Mouse (Mus musculus) liver, embryonic 15.5 days (tissue): ENCODE measurements around the gene Foxred2. TPM values are rescaled to one million over a fixed set of nuclear protein-coding genes. Genes with fewer than 3 reads are reported as not detected.

ENCODE experiments used
- ATAC-seq: fragments of 200-750 bp; cut with Nextera tagmentation; 2 replicates; pipeline ENCODE4 v1.8.0; 2017; ENCODE audit warnings: moderate number of reproducible peaks, mild to moderate bottlenecking, moderate library complexity; ENCODE audit not compliant: insufficient read depth
- H3K27ac ChIP-seq: fragments of 300-500 bp; sonication (generic); replicated peaks from 2 replicates; pipeline ENCODE4 v1.5.1; 2015; ENCODE audit warnings: mild to moderate bottlenecking, inconsistent platforms
- H3K27me3 ChIP-seq: fragments of 300-500 bp; sonication (generic); 2 replicates; pipeline ENCODE4 v1.6.1; 2015; ENCODE audit warnings: mild to moderate bottlenecking, inconsistent platforms
- H3K36me3 ChIP-seq: fragments of 300-500 bp; sonication (generic); replicated peaks from 2 replicates; pipeline ENCODE4 v1.6.1; 2015; ENCODE audit warnings: moderate library complexity, mild to moderate bottlenecking, inconsistent platforms
- H3K4me1 ChIP-seq: fragments of 300-500 bp; sonication (generic); replicated peaks from 2 replicates; pipeline ENCODE4 v1.6.1; 2015; ENCODE audit warnings: inconsistent platforms
- H3K4me2 ChIP-seq: fragments of 300-500 bp; sonication (generic); 2 replicates; pipeline ENCODE4 v1.6.1; 2015; ENCODE audit warnings: moderate library complexity, mild to moderate bottlenecking, inconsistent platforms
- H3K4me3 ChIP-seq: fragments of 300-500 bp; sonication (generic); replicated peaks from 2 replicates; pipeline ENCODE4 v1.5.1; 2015; ENCODE audit warnings: mild to moderate bottlenecking, inconsistent platforms
- H3K9ac ChIP-seq: fragments of 300-500 bp; sonication (generic); 2 replicates; pipeline ENCODE4 v1.6.1; 2015; ENCODE audit warnings: moderate library complexity, mild to moderate bottlenecking, inconsistent platforms
- H3K9me3 ChIP-seq: fragments of 300-500 bp; sonication (generic); replicated peaks from 2 replicates; pipeline ENCODE4 v1.6.1; 2016; ENCODE audit warnings: inconsistent platforms
- WGBS: fragments of 180-500 bp; shearing (Covaris S2); methylation state at CpG from one replicate; pipeline ENCODE4 v1.1.7; 2015; ENCODE audit warnings: mixed read lengths; ENCODE audit not compliant: insufficient replicate concordance; 5-methylcytosine and 5-hydroxymethylcytosine counted together
- polyA plus RNA-seq: library from polyadenylated mRNA; unstranded; fragments of >200 nt; fragmentation: Nextera tagmentation; extraction: Ambion mirVana; gene quantifications from 2 replicates; pipeline ENCODE4 v1.2.1, GENCODE M21; 2015

The Foxred2 gene
- polyA plus RNA-seq = 1.1 and 1.4 TPM in 2 replicates

DNA sequence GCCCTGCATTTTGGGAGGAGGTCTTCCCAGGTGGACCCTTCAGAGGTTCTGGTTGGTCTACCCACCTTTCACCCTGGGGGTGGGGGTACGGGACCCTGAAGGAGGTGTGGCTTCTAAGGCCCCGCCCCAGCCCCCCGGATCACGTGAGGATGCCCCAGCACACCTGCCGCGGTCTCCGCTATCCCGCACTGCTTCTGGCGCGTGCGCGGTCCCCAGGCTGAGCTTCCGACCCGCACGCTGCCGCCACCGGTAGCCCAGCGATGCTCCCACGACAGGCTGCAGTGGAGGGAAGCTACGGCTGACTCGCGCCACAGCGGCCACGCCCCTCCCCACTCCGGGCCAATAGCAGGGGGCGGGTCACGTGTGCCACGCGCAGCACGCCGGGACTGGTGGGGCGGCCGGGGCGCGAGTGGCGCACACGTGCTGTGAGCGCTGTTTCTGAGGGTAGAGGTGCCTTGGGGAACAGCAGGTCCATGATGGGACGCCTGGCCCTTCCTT lies at the start of gene Foxred2:
Foxred2 (minus strand) TSS at position 319 of the 498 bp plus-strand sequence.
- peaks cover 37% of the 10 kb centered on the region for H3K36me3 ChIP-seq
- WGBS = 1% methylated on average over 39 of the region's 39 CpGs
- H3K9me3 ChIP-seq = no peaks in the 10 kb centered on the region
- peaks cover 35% of the 10 kb centered on the region for H3K27me3 ChIP-seq
- ATAC-seq = peak; percentile 80
- peak within 1 kb of the TSS; percentile 57 for H3K4me3 ChIP-seq
- H3K4me2 ChIP-seq = peak within 1 kb of the TSS; percentile 86
- peaks cover 36% of the 10 kb centered on the region for H3K4me1 ChIP-seq
- H3K9ac ChIP-seq = peak within 1 kb of the TSS; percentile 51
- no peak within 1 kb of the TSS for H3K27ac ChIP-seq

DNA sequence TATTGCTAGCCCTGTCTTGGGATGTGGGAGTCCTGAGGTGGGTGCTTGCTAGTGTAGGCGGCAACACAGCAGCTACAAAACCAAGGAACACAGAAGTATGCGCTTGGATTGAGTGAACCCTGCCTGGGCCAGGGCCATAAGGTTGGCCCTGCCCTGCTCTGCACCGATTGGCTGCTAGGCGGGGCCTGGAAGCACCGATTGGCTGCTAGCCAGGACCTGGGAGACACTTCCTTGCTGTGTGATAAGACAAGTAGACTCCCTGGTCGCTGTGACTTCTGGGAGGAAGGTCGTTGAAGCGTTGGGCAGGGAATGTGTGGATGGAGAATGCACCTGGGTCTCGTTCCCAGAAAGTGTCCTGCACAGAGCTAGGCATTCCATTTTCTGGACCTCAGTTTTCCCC lies 47.4 kb upstream of the Foxred2 start:
- WGBS = 35% methylated on average over 9 of the region's 9 CpGs
- Histone ChIP-seq H3K4me3 (no peak overlapping the region), H3K27ac (no peak overlapping the region), H3K4me1 (peaks cover 7% of the 10 kb centered on the region), H3K27me3 (no peaks in the 10 kb centered on the region), H3K4me2 (no peak overlapping the region), H3K9me3 (no peaks in the 10 kb centered on the region), H3K36me3 (no peaks in the 10 kb centered on the region), H3K9ac (no peak overlapping the region)
- ATAC-seq = peak; percentile 77

DNA sequence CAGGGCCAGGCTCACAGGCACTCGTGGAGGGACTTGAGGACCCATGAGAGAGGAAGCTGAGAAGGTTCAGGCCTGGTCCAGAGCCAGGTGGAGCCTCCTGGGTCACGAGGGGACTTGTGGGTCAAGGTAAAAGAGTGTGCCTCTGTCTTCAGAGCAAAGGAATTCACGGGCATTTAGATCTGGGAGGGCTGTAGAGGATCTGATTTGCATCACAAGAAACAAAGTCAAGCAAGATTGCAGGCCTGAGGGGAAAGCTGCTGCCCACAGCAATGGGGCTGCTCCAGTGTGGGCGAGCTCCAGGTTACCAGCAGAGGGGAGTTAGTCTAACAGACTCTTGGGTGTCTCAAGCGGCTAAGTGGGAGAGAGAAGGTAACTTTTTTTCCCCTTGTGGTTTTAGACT lies 44.9 kb upstream of the Foxred2 start:
- Histone ChIP-seq H3K27ac (no peak overlapping the region), H3K9me3 (no peaks in the 10 kb centered on the region), H3K4me2 (no peak overlapping the region), H3K27me3 (no peaks in the 10 kb centered on the region), H3K36me3 (no peaks in the 10 kb centered on the region), H3K4me1 (peaks cover 7% of the 10 kb centered on the region), H3K4me3 (no peak overlapping the region), H3K9ac (no peak overlapping the region)
- WGBS = 20% methylated on average over 5 of the region's 5 CpGs
- no peak for ATAC-seq

DNA sequence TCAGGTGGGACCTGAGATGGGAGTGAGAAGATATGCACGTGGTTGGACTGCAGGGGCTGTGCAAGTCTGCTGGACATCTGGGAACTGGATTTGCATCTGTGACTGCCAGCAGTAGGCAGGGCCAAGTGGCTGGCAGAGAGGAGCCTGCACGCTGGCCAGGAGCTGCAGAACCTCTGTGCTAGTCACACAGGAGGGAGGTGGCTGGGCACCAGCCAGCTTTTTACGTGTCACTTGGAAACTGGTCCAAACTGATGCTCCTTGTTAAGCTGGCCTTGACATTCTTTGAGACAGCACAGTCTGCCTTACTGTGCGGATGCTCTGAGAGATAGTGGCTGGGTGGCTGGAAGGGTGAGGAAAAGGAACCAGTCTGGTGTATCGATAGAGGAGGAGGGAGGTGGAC lies 32.0 kb upstream of the Foxred2 start:
- Histone ChIP-seq H3K9me3 (no peaks in the 10 kb centered on the region), H3K36me3 (no peaks in the 10 kb centered on the region), H3K27ac (no peak overlapping the region), H3K27me3 (no peaks in the 10 kb centered on the region), H3K4me2 (no peak overlapping the region), H3K4me1 (no peaks in the 10 kb centered on the region), H3K9ac (no peak overlapping the region), H3K4me3 (no peak overlapping the region)
- WGBS = 48% methylated on average over 5 of the region's 5 CpGs
- no peak for ATAC-seq

DNA sequence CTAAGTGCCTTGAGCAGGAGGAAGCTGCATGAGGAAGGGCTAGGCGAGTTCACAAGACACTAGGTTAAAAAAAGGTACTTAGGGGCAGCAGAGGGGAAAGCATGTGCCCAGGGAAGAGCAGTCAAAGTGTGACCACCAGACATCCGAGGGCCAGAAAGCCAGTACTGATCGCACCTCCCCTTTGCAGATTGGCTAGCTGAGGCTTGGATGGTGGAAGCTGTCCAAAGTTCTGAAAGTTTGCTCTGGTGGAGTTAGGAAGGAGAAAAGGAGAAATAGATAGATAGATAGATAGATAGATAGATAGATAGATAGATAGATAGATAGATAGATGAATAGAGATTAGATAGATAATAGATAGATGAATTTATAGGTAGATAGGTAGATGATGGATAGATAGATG lies 26.9 kb upstream of the Foxred2 start:
- 19% methylated on average over 3 of the region's 3 CpGs for WGBS
- Histone ChIP-seq H3K4me2 (no peak overlapping the region), H3K36me3 (no peaks in the 10 kb centered on the region), H3K9ac (no peak overlapping the region), H3K4me1 (peaks cover 2% of the 10 kb centered on the region), H3K9me3 (no peaks in the 10 kb centered on the region), H3K4me3 (no peak overlapping the region), H3K27ac (no peak overlapping the region), H3K27me3 (peaks cover 31% of the 10 kb centered on the region)
- no peak for ATAC-seq

DNA sequence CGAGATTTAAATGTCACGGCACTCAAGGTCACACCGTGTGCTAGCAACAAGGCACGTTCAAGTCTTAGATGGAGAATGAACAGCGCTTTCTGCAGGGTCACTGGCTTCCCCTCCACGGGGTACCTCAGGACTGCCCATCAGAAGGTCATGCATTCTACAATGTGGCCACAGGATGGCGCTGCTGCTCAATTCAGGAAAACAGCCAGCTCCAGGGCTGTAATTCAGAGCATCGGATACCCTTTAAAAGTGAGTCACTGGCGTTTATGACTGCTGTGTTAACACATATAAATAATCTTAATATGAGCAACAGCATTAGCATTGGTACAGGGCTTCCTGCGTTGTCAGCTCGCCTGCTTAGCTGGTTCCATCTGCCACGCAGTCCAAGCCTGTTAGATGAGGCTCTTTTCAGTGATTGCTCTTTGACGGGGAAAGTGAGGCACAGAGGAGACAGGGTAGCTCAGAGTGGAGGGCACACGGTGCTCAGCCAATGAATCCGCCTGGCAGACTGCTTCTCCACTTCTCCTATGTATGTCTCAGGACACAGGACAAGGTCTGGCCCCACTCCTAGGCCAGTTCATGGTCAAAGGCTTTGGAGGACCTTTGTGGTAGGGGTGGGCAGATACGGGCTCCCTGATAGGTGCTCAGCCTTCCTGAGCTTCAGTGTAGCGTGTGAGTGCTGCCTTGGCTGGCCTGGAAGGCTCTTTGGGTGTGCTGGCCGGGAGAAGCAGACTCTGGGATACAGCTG lies 25.8 kb upstream of the Foxred2 start:
- H3K4me1 ChIP-seq = peaks cover 12% of the 10 kb centered on the region
- H3K4me3 ChIP-seq = no peak overlapping the region
- H3K4me2 ChIP-seq = no peak overlapping the region
- no peak overlapping the region for H3K27ac ChIP-seq
- no peaks in the 10 kb centered on the region for H3K36me3 ChIP-seq
- 27% methylated on average over 18 of the region's 18 CpGs for WGBS
- H3K9ac ChIP-seq = no peak overlapping the region
- no peak for ATAC-seq
- H3K27me3 ChIP-seq = peaks cover 31% of the 10 kb centered on the region
- no peaks in the 10 kb centered on the region for H3K9me3 ChIP-seq

DNA sequence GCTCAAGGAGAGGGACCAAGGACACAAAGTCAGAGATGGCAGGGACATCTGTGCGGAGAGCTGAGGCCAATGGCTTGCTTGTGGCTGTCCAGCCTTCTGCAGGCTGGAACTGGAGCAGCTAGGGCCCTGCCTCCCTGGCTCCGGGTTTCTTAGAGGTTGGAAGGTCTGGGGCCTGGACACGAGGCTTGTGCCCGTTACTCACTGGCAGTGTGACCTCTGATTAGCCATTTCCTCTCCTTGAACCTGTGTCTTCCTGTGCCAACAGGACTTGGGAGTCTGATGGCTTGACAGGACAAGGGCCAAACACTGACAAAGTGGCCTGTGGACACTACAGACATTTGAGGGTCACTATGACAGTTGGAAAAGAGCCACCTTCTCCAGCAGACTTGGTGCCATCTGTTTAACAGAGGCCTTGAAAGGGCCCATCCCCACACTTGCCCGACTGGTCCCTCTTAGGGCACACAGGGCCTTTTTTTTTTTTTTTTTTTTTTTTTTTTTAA lies 24.7 kb upstream of the Foxred2 start:
- H3K36me3 ChIP-seq = no peaks in the 10 kb centered on the region
- no peak overlapping the region for H3K4me3 ChIP-seq
- H3K27ac ChIP-seq = no peak overlapping the region
- H3K9me3 ChIP-seq = no peaks in the 10 kb centered on the region
- H3K4me1 ChIP-seq = peaks cover 21% of the 10 kb centered on the region
- WGBS = 52% methylated on average over 5 of the region's 5 CpGs
- H3K4me2 ChIP-seq = no peak overlapping the region
- H3K9ac ChIP-seq = no peak overlapping the region
- H3K27me3 ChIP-seq = peaks cover 31% of the 10 kb centered on the region
- ATAC-seq = no peak

DNA sequence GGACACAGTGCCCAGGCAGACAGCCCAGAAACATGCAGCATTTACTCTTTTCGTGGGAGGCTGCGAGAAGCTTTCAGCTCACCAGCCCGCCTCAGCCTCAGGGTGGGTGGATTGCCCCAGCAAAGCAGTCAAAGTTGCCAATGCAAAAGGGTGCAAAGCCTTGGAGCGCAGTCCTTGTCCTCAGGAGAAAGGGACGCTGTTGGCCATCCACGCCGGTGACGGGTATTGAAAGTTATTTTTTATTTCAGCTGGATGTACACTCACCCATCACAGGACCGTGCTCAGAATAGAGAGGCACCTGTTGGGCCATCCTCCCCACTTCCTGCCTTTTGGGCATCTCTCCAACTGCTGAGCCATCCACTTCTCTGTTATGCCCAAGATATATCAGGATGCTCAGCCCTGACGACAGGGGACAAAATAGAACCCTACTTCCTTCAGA lies 22.9 kb upstream of the Foxred2 start:
- H3K9me3 ChIP-seq = no peaks in the 10 kb centered on the region
- 75% methylated on average over 10 of the region's 10 CpGs for WGBS
- 0 out of 2 replicates have a peak overlapping the region, but pooled peaks have one; percentile 3 for H3K27ac ChIP-seq
- ATAC-seq = no peak
- no peak overlapping the region for H3K9ac ChIP-seq
- H3K27me3 ChIP-seq = peaks cover 31% of the 10 kb centered on the region
- H3K4me3 ChIP-seq = no peak overlapping the region
- H3K4me1 ChIP-seq = peaks cover 37% of the 10 kb centered on the region
- H3K4me2 ChIP-seq = no peak overlapping the region
- no peaks in the 10 kb centered on the region for H3K36me3 ChIP-seq

DNA sequence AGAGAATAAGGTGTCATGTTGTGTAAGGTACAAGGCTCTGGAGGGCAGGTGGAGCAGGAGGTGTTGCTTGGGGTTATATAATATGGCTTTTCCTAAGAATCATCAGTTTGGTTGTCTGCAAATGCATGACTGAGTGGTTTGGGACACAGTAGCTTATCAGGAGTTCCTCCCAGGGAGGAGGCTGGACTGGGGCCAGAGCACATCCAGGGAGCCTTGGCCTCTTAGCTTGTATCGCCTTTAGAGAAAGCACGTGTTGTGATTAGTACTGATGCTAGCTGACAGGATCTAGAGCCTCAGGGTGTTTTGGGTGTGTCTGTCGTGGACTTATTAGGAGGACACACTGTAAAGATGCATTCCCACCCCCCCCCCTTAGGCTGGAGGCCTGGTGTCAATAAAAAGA lies 21.1 kb upstream of the Foxred2 start:
- peak; percentile 66 for ATAC-seq
- H3K27me3 ChIP-seq = peaks cover 29% of the 10 kb centered on the region
- peak overlapping the region; percentile 31 for H3K27ac ChIP-seq
- no peak overlapping the region; the same call in 1 of the 2 replicates for H3K4me3 ChIP-seq
- WGBS = 38% methylated on average over 3 of the region's 3 CpGs
- H3K9ac ChIP-seq = no peak overlapping the region
- H3K4me1 ChIP-seq = peaks cover 54% of the 10 kb centered on the region
- peak overlapping the region; percentile 41 for H3K4me2 ChIP-seq
- no peaks in the 10 kb centered on the region for H3K9me3 ChIP-seq
- H3K36me3 ChIP-seq = no peaks in the 10 kb centered on the region

DNA sequence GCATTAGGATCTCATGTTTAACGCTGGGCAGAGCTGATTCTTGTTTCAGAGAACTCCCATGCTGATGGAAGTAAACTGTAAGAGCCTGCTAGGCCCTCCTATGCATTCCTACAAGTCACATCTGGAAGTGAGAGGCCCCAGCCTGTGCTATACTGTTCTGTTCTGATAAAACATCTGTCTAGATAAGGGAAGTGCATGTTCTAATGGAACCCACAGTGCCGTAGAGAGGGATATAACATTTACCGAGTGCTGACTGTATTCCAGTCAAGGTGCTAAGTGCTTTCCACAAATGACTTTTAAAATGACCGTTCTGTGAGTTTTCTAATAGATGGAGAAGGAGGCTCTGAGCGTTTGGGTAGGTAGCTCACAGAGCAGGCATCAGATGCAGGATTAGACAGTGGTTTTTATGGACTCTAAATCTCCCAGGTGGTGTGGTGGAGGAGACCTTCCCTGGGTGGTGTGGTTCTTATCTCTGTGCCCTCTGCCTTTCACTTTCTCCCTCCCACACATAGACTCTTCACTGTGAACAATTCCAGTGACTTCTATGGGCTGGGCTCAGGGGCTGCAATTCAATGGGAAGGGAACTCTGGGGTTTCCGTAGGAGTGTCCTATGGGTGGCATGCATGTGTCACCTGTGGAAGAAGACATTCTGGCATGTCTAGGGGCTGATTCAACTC lies 17.8 kb upstream of the Foxred2 start:
- peak overlapping the region; percentile 58 for H3K9ac ChIP-seq
- H3K27ac ChIP-seq = peak overlapping the region; percentile 94
- peaks cover 2% of the 10 kb centered on the region; the same call in 1 of the 2 replicates for H3K36me3 ChIP-seq
- no peaks in the 10 kb centered on the region for H3K9me3 ChIP-seq
- ATAC-seq = peak; percentile 85
- H3K27me3 ChIP-seq = peaks cover 4% of the 10 kb centered on the region; the same call in 1 of the 2 replicates
- WGBS = 29% methylated on average over 6 of the region's 6 CpGs
- peak overlapping the region; percentile 67 for H3K4me2 ChIP-seq
- H3K4me1 ChIP-seq = peaks cover 76% of the 10 kb centered on the region
- H3K4me3 ChIP-seq = peak overlapping the region; percentile 39
